Mouse (Mus musculus) heart, adult 18-20 months (tissue): ENCODE results near the gene Ccdc9. TPM values are rescaled to one million over a fixed set of nuclear protein-coding genes. Genes with fewer than 3 reads are reported as not detected.
A peak's percentile ranks its signal among the peaks of the same experiment; 100 is the strongest.
"Not testable (repeated sequence)": the region's sequence is repeated elsewhere in the genome, so short reads cannot be mapped to it uniquely, and the experiment has no call there.

Experiments
- DNase-seq, 2 experiments: peaks; one replicate each; pipeline ENCODE4 v3.0.0; 2021 to 2022; ENCODE audit warnings: mixed read lengths in 1 of 2
- total RNA-seq, 2 experiments: library from RNA; stranded (reverse); gene quantifications; 2 replicates each; pipeline ENCODE4 v1.2.3; 2021

The Ccdc9 gene
- total RNA-seq, 2 experiments from 2014 or later: 26.3 to 29.6 TPM

GRCm38 (mm10) chr7:16308555-16309317 lies 22.1 kb upstream of the Ccdc9 start:
- peak; percentile 32 to 41 for DNase-seq

GRCm38 (mm10) chr7:16308093-16308492 lies 21.5 kb upstream of the Ccdc9 start, which contains the start of gene Bbc3:
Gene Bbc3, plus strand, starts transcription at chr7:16308393.
- DNase-seq: not testable (repeated sequence)

GRCm38 (mm10) chr7:16307141-16307540 lies 20.5 kb upstream of the Ccdc9 start:
- not testable (repeated sequence) for DNase-seq

- DNase-seq: peak; percentile 86 to 91
Measured at GRCm38 (mm10) chr7:16299419-16300035, 12.9 kb upstream of the Ccdc9 start.

- DNase-seq: no peak
Measured at GRCm38 (mm10) chr7:16298927-16299326, 12.3 kb upstream of the Ccdc9 start.

GRCm38 (mm10) chr7:16297616-16298015 lies 11.0 kb upstream of the Ccdc9 start:
- DNase-seq: no peak

- DNase-seq: peak; percentile 93 to 94
Measured at GRCm38 (mm10) chr7:16296766-16297390, 10.3 kb upstream of the Ccdc9 start.

- DNase-seq: no peak
Measured at GRCm38 (mm10) chr7:16296146-16296545, 9.6 kb upstream of the Ccdc9 start.

DNA sequence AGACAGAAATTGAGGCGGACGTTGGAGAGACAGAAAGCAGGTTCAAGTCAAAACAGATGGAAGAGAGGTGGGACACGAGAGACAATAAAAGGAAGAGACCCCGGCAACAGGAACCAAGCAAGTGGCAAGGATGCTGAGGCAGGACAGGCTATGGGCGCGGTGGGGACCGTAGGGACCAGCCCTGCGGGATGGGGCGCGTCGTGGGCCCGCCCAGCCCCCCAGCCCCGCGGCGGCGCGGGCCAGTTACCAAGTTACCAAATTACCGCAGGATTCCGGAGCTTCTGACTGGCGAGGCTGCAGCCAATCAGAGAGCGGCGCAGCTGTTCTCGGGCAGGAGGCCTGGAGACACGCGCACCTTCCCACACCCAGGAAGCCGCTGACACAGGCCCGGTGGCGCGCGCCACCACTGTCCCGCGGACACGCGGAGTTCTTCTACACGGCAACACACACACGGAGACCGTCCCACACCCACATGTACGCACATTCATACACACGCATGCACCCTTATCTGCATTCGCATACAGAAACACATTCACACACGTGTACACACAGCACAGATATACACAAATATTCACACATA lies 8.8 kb upstream of the Ccdc9 start:
- peak; percentile 85 to 93 for DNase-seq

GRCm38 (mm10) chr7:16294837-16295236 lies 8.2 kb upstream of the Ccdc9 start:
- peak; percentile 97 for DNase-seq

DNA sequence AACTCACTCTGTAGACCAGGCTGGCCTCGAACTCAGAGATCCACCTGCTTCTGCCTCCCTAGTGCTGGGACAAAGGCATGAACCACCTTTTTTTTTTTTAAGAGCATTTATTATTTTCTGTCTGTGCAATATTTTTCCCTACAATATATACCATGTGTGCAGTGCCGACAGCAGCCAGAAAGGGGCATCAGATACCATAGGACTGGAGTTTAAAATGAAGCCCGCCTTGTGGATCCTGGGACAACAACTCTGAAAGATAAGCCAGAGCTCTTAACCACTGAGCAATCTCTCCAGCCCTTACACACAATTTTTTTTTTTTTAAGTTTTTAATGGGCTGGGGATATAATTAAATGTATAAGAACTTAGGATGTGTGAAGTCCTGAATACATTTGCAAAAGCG lies 7.8 kb upstream of the Ccdc9 start:
- DNase-seq: peak; percentile 28 to 49

DNA sequence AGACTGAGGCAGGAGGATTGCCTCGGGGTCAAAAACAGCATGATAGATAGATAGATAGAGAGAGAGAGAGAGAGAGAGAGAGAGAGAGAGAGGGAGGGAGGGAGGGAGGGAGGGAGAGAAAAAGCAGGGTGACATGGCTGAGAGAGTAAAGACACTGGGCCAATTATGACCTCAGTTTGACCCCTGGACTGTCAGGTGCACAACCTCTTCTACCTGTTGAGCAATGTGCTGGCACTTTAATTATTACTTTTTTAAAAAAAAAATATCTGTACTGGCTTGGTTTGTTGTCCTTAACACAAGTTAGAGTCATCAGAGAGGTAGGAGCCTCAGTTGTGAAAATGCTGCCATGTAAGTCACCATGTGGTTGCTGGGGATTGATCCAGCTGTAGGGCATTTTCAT lies 1.2 kb upstream of the Ccdc9 start:
- DNase-seq: no peak

DNA sequence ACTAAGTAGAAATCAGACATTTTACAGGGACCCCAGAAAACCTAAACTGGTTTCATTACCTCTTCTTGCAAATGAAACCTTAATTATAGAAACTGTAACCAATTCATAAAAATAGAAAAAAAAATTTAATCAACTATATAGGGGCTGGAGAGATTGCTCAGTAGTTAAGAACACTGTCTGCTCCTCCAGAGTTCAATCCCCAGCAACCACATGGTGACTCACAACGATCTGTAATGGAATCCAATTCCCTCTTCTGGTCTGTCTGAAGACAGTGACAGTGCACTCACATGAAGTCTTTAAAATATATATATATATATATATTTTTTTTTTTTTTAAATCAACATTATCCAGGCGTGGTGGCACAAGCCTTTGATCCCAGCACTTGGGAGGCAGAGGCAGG lies 421 bp upstream of the Ccdc9 start:
- no peak for DNase-seq

- DNase-seq: peak; percentile 84 to 88
Measured at GRCm38 (mm10) chr7:16285450-16286025, 1.1 kb downstream of the Ccdc9 start.

- DNase-seq: no peak
Measured at GRCm38 (mm10) chr7:16284904-16285303, 1.7 kb downstream of the Ccdc9 start.

DNA sequence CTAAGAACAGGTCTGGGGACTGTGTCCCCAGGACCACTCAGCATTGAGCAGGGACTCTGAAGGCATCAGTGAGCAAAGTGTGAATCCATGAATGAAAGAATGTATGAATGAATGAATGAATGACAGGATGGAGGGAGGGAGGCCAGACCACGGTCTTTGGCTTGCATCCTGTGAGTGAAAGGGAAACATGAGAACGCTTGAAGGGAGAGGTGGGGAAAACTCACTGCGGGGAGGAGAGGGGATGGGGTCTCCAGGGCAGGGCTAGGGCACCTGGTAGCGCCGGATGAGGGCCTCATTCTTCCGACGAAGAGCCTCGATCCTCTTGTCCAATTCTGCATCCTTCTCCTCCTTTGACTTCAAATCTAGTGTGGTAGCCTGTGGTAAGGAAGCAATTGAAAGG lies 2.6 kb downstream of the Ccdc9 start:
- DNase-seq: no peak

GRCm38 (mm10) chr7:16282334-16282733 lies 4.3 kb downstream of the Ccdc9 start:
- no peak for DNase-seq

- DNase-seq: no peak
Measured at GRCm38 (mm10) chr7:16280721-16281120, 5.9 kb downstream of the Ccdc9 start.

GRCm38 (mm10) chr7:16274922-16275890 lies 11.4 kb downstream of the Ccdc9 start:
- DNase-seq: no peak

- peak in 1 of 2 experiments; percentile 72 for DNase-seq
Measured at GRCm38 (mm10) chr7:16273766-16274140, 12.8 kb downstream of the Ccdc9 start.

DNA sequence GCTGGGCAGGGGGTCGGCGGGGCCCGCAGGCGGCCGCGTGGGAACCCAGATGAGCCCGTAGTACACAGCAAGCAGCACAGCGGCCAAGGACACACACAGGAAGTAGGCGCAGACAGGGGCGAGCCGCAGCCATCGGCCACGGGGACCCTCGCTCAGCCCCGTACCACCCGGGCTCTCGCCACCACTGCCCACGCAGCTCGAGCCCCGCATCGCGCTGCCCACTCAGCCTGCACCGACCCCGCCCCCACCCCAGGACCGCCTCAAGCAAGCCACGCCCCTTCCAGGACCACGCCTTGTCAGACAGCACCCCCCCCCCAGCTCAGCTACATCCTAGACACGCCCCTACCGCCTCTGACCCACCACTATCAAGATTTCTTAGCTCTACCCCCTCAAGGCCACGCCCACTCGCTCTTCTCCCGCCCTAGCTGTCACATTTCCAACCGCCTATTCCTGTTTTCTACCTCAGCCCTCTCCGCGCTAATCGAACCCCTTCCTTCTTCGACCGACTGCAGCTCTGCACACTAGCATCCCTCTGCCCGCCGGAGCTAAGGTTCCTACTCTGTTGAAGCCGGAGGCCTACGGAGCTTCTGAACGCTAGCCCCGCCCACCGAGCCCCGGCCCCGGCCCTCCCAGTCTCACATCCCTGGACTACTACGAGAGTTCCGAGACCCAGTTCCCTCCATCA lies 13.4 kb downstream of the Ccdc9 start, which contains the start of gene Inafm1:
Inafm1 (minus strand) TSS at position 537 of the 685 bp plus-strand sequence.
- peak; percentile 91 to 93 for DNase-seq
